Mouse (Mus musculus): ENCODE measurements around the gene Cux2.
A peak's percentile ranks its signal among the peaks of the same experiment; 100 is the strongest.

Gene Cux2

DNA sequence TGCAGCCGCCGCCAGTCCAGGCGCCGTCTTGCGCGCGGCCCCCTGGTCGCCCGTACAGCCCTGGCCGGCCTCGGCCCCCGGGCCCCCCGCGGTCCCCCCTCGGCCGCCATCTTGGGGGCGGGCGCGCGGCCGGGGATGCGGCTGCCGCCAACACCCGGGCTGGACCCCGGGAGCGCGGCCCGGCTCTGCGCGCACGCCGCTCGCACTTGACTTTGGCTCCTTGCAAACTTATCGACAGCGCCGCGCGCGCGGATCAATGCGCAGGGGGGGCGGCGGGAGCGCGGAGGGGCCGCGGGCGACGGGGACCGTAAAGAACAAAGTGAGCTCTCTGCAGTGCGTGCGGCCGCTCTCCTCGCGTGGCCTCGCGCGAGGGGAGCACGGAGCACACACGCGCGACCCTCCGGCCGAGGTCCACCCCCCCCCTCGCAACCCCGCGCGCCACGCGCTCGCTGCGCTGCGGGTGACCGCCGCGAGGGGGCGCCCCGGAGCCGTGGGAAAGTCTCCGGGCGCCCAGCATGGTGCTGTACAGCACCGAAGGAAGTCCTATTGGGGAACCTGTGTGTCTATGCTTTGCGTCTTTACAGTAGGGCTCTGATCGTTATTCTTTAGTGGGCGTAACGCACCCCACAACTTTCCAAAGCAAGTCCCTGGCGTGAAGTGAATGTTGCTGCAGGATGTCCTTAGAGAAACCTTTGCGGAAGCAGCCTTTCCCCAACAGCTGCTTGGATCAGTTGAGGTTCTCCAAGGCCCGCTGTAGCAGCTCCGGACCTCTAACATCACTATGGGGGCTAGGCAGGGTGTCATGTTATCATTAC, at the start of gene Cux2:
Gene Cux2, minus strand, starts transcription at position 86 of the 815 bp plus-strand sequence.
- DNase-seq, result peak; percentile 79

DNA sequence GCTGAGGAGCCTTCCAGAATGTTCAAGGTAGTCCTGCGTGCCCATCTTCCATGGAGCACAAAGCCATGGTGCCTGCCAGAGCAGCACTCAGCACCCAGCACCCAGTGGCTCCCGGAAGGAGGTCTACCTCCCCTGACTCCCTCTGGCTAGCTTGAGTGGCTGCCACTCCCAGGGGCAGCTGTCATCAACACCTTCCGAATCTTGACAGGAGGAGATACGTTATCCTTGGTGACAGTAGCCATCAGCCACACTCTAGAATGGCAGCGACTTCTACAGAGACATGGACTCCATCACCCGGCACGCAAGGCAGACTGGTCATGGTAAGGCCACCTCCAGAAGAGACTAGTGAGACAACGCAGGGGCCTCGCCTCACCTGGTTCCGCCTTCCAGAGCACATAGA, 44.5 kb upstream of the Cux2 start:
- no peak for DNase-seq

DNA sequence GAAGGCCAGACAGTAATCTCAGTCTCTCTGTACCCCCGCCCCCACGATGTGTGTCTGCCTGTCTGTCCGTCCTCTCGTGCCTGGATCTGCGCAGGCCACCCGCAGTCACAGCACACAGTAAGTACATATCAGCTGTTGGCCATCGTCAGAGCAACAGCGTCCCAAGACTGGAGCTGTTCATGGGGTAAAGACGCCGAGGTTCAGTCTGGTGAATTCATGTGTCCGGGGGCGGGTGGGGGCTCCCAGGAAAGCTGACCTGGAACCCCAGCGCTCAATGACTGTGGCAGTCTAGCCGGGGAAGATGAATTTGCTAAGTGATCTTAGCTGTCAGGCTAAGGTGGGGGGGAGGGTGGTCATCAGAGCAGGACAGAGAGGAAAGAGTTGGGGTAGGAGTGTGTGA, 43.8 kb upstream of the Cux2 start:
- no peak for DNase-seq

DNA sequence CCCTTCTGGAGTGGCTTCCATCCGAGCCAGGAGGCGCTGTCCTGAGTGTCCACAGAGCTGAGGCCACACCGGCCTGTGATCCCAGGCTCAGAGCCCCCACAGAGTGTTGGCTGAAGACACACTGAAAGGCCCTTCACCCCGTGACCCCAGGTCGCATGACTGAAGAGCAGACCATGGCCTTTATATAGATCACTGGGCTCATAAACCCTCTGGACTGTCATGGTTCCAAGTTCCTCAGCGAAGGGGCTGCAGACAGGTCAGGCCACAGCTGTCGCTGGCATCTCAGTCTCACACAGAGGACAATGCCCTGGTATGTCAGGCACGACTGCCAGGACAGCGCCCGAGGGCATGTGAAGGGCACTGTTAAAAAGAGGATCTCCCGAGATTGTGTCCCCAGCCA, 42.9 kb upstream of the Cux2 start:
- no peak for DNase-seq

- DNase-seq, result peak; percentile 44
Measured at GRCm38 (mm10) chr5:122091070-122091469, 41.2 kb upstream of the Cux2 start.

- DNase-seq, result no peak
Measured at GRCm38 (mm10) chr5:122089664-122090063, 39.8 kb upstream of the Cux2 start.

DNA sequence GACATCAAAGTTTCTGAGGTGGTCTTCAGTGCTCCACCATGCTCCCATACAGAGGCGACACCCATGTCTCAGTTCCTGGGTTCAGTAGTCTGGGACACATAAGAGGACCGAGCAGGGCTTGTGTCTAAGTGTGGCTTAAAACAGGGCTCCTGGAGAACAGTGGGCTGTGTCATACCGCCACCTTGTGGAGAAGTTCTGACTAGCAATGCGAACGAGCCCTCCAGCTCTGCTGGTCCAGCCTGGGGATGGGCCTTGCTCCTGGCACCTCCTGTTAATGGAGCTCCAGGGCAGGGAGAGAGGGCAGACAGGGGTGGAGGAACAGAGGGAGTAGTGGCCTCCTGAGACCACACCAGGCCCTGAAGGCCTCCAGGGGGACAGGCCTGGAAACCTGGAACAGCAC, 39.0 kb upstream of the Cux2 start:
- DNase-seq, result peak; percentile 87

DNA sequence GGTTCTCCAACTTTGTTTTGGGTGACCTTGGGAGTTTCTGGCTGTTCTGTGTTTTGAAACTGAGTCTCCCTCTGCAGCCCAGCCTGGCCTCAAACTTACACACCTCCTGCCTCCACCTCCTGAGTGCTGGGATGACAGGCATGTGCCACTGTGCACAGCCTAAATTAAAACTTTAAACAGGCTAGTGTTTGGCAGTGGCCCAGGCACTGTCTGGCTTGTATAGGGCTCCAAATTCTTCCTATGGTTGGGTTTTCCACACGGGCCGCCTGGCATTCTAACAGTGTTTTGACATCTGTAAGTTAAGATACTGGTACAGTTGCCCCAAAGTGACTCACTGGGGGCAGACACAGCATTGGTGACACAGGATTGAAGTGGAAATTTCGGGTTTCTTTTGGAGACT, 36.2 kb upstream of the Cux2 start:
- no peak for DNase-seq

- no peak for DNase-seq
Measured at GRCm38 (mm10) chr5:122085291-122085690, 35.4 kb upstream of the Cux2 start.

DNA sequence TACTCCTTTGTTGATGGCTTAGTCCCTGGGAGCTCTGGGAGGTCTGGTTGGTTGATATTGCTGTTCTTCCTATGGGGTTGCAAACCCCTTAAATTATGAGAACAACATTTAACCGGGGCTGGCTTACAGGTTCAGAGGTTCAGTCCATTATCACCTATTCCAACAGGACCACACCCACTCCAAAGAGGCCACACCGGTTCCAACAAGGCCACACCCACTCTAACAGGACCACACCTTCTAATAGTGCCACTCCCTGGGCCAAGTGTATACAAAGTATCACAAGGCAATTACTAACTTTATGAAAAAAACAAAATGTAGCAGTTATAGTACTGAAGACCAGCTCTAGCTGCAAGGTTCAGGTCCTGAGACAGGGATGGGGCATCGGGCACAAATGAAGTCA, 34.6 kb upstream of the Cux2 start:
- no peak for DNase-seq

DNA sequence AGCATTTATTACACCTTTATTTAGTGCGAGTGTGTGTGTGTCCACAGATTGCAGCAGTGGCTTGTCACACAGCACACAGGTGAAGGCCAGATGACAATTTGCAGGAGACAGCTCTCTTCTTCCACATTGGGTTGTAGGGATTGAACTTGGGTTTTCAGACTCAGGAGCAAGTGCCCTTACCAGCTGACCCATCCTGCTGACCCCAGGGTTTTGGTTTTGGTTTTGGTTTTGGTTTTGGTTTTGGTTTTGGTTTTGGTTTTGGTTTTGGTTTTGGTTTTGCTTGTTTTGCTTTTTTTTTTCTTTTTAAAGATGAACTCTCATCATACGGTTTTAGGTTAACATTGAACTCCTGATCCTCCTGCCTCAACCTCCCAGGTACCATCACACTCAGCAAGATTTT, 33.4 kb upstream of the Cux2 start:
- no peak for DNase-seq

- no peak for DNase-seq
Measured at GRCm38 (mm10) chr5:122081471-122081870, 31.6 kb upstream of the Cux2 start.

DNA sequence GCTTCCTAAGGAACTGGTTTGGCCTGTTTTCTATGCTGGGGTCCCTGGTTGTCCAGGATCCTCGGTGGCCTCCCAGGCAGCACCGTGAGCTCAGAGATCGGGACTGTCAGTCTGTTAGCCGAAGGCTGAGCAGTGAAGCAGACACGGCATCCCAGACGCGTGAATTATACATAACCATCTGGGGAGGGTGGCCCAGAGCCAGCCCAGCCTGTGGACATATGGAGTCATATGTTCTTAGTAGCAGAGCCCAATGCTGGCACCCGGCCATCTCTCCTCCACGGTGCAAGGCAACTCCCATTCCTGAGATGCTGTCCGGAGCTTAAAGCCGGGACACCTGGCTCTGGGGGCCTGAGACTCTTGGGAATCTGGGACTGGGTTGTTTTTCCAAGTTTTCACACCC, 31.0 kb upstream of the Cux2 start:
- no peak for DNase-seq

DNA sequence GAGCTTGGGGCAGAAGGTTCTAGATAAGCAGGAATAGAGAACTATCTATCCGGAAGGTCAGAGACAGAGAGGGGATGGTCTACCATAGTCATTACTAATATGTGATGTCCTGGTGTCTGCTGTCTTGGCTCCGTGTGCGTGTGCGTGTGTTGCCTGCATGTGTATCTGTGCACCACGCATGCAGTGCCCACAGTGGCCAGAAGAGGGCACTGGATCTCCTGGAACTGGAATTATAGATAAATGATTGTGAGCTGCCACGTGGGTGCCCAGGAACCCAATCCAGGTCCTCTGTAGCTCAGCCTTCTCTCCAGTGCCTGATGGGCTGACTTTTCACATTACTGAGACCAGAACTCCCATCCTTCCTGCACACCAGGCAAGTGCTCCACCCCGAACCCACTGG, 29.9 kb upstream of the Cux2 start:
- no peak for DNase-seq

- DNase-seq, result no peak
Measured at GRCm38 (mm10) chr5:122077244-122077643, 27.3 kb upstream of the Cux2 start.

- DNase-seq, result no peak
Measured at GRCm38 (mm10) chr5:122075736-122076135, 25.8 kb upstream of the Cux2 start.

DNA sequence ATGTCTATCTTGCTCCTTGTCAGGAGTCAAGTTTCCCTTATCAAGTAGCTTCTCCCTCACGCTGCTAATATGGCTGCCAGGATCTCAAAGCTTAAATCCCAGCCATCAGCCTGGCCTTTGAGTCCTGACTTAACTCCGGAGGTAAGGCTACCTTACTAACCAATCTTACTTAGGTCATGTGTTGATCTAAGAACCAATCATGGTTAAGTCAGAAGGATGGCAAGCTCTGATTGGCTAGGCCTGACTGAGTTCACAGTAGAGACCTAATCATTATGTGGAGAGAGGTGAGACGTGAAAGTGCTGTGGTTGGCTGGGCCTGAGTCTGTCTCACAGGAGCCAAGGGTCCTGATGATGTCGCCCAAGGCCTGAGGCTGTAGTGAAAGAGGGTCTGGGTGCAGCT, 22.1 kb upstream of the Cux2 start:
- DNase-seq, result no peak

GRCm38 (mm10) chr5:122070963-122071800, 21.3 kb upstream of the Cux2 start:
- no peak for DNase-seq

GRCm38 (mm10) chr5:122068563-122068962, 18.7 kb upstream of the Cux2 start:
- DNase-seq, result no peak

- no peak for DNase-seq
Measured at GRCm38 (mm10) chr5:122063204-122063933, 13.5 kb upstream of the Cux2 start.

DNA sequence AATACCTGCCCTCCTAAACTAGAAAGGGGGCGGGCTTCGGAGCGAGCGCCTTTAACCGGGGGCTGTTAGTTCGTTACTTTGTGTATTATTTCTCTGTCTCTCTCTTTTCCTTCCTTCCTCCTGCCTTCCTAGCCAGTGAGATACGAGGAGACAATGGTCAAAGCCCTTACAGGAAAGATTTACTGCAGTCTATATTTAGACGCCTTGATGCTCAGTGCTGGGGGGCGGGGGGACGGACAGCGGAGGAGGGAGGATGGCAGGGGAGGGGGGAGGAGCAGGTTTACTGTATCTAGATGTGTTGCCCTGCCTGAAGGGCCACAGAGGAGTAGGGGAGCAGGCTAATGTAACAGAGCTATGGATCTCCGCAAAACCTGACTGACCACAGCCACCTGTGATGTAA, 12.6 kb upstream of the Cux2 start:
- DNase-seq, result no peak

GRCm38 (mm10) chr5:122060767-122061333, 10.9 kb upstream of the Cux2 start:
- DNase-seq, result no peak

Data from kidney, adult 18-20 months (tissue).